Comparison of ENCODE assay signal across 9 mouse cellular contexts in genomic region chr16:34967120-34967800, GRCm38 (mm10). TPM values are rescaled to one million over a fixed set of nuclear protein-coding genes. Genes with fewer than 3 reads are reported as not detected.
DNase-seq lines count a peak whose midpoint lies in the region; ATAC-seq lines count a peak whose summit lies in the region.
"Had no signal": no experiment of that assay in that cellular context is flagged by ENCODE, and none has a peak within 500 bp of the region (broad histone marks: within the 10 kb centered on the region; RNA-seq: fewer than 3 reads in every experiment).

No protein-coding gene starts in this region.

- peak; percentile 40 for DNase-seq in WW6 (ENCODE audit: low read depth, low spot score)
- peak; percentile 79 to 84 for DNase-seq in cerebellum, postnatal 14 days
- peak; percentile 55 to 59 for DNase-seq in frontal cortex, postnatal 25 days (ENCODE audit: low spot score in 2 of 2)
- DNase-seq in layer of hippocampus, postnatal 10 days (ENCODE audit: low spot score in 2 of 2), result peak; percentile 82 to 86
- DNase-seq in right cerebral cortex, adult 2 months (ENCODE audit: low spot score in 2 of 2), result peak; percentile 74 to 83

- no peak overlapping the region for H3K4me2 ChIP-seq in hindbrain, embryonic 12.5 days (replicated peaks)
- no peak overlapping the region for H3K4me2 ChIP-seq in lung, embryonic 16.5 days (ENCODE audit: low read depth, low read length)

- no peaks in the 10 kb centered on the region for H3K27me3 ChIP-seq in hindbrain, embryonic 12.5 days
- H3K27me3 ChIP-seq in lung, embryonic 16.5 days (ENCODE audit: control insufficient read depth, insufficient read depth, low read depth, low read length), result no peaks in the 10 kb centered on the region

- H3K36me3 ChIP-seq in hindbrain, embryonic 12.5 days, result no peaks in the 10 kb centered on the region
- peaks cover 19% of the 10 kb centered on the region for H3K36me3 ChIP-seq in lung, embryonic 16.5 days (ENCODE audit: control insufficient read depth, insufficient read depth, low read length)

- H3K9ac ChIP-seq in hindbrain, embryonic 12.5 days, result no peak overlapping the region
- H3K9ac ChIP-seq in lung, embryonic 16.5 days (ENCODE audit: low read length), result peak overlapping the region; percentile 25; the same call in 1 of the 2 replicates

- WGBS in hindbrain, embryonic 12.5 days, result 54% methylated on average over 10 of the region's 10 CpGs
- WGBS in lung, embryonic 16.5 days, result 34% methylated on average over 10 of the region's 10 CpGs

- H3K27ac ChIP-seq in hindbrain, embryonic 12.5 days, result no peak overlapping the region
- peak overlapping the region; percentile 85 for H3K27ac ChIP-seq in lung, embryonic 16.5 days (ENCODE audit: low read length)
- H3K27ac ChIP-seq: macrophage had no signal

- no peaks in the 10 kb centered on the region for H3K9me3 ChIP-seq in hindbrain, embryonic 12.5 days (replicated peaks)
- H3K9me3 ChIP-seq in lung, embryonic 16.5 days (ENCODE audit: control insufficient read depth, low read length), result no peaks in the 10 kb centered on the region

- H3K4me3 ChIP-seq in hindbrain, embryonic 12.5 days, result no peak overlapping the region
- H3K4me3 ChIP-seq in lung, embryonic 16.5 days (ENCODE audit: low read length), result no peak overlapping the region

- ATAC-seq in hindbrain, embryonic 12.5 days (ENCODE audit: low FRiP score), result peak; percentile 90
- peak; percentile 86 for ATAC-seq in lung, embryonic 16.5 days (ENCODE audit: low read depth)
- ATAC-seq in erythroblast, adult 5-6 weeks (replicated peaks; ENCODE audit: low FRiP score, poor library complexity, severe bottlenecking), result no peak

- peaks cover 4% of the 10 kb centered on the region; the same call in 1 of the 2 replicates for H3K4me1 ChIP-seq in hindbrain, embryonic 12.5 days
- H3K4me1 ChIP-seq in lung, embryonic 16.5 days (replicated peaks; ENCODE audit: control insufficient read depth, insufficient read depth, low read length), result peaks cover 34% of the 10 kb centered on the region

RNA-seq across cellular contexts. Expression of gene Hacd2, which starts 55.0 kb away (rescaled TPM):
- polyA plus RNA-seq in hindbrain, embryonic 12.5 days (2016; fragmentation: Nextera tagmentation; extraction: Ambion mirVana), result 37.9 and 42.5 TPM in 2 replicates
- total RNA-seq in layer of hippocampus, postnatal 10 days (2021), result 10 to 100 TPM; 28.2 to 34.2 TPM
- polyA plus RNA-seq in lung, embryonic 16.5 days (2015; fragmentation: Nextera tagmentation; extraction: Ambion mirVana), result 78.2 and 92.9 TPM in 2 replicates
- total RNA-seq in erythroblast, adult 5-6 weeks (2015; ENCODE audit: low replicate concordance), result 21.9 and 25.7 TPM in 2 replicates
- total RNA-seq in erythroblast, adult 5-6 weeks (2017; ENCODE audit: low replicate concordance), result 2.2 and 5.5 TPM in 2 replicates
